Mouse (Mus musculus) midbrain, embryonic 12.5 days (tissue): ENCODE results near the gene Mrpl39. TPM values are rescaled to one million over a fixed set of nuclear protein-coding genes. Genes with fewer than 3 reads are reported as not detected.

Experiments used
- ATAC-seq: fragments of 200-750 bp; cut with Nextera tagmentation; 2 replicates; pipeline ENCODE4 v1.8.0; 2017; ENCODE audit warnings: low read depth, moderate TSS enrichment, moderate library complexity; ENCODE audit not compliant: low FRiP score
- H3K27ac ChIP-seq: fragments of 300-500 bp; sonication (generic); replicated peaks from 2 replicates; pipeline ENCODE4 v1.5.1; 2016; ENCODE audit warnings: mild to moderate bottlenecking
- H3K27me3 ChIP-seq: fragments of 300-500 bp; sonication (generic); 2 replicates; pipeline ENCODE4 v1.6.1; 2016; ENCODE audit warnings: mild to moderate bottlenecking
- H3K36me3 ChIP-seq: fragments of 300-500 bp; sonication (generic); 2 replicates; pipeline ENCODE4 v1.6.1; 2016
- H3K4me1 ChIP-seq: fragments of 300-500 bp; sonication (generic); 2 replicates; pipeline ENCODE4 v1.6.1; 2016
- H3K4me2 ChIP-seq: fragments of 300-500 bp; sonication (generic); replicated peaks from 2 replicates; pipeline ENCODE4 v1.6.1; 2016; ENCODE audit warnings: mild to moderate bottlenecking, moderate library complexity
- H3K4me3 ChIP-seq: fragments of 300-500 bp; sonication (generic); 2 replicates; pipeline ENCODE4 v1.5.1; 2016; ENCODE audit warnings: mild to moderate bottlenecking
- H3K9ac ChIP-seq: fragments of 300-500 bp; sonication (generic); replicated peaks from 2 replicates; pipeline ENCODE4 v1.6.1; 2016; ENCODE audit warnings: mild to moderate bottlenecking, moderate library complexity
- H3K9me3 ChIP-seq: fragments of 300-500 bp; sonication (generic); 2 replicates; pipeline ENCODE4 v1.6.1; 2016; ENCODE audit warnings: mild to moderate bottlenecking
- WGBS: fragments of 180-500 bp; shearing (Covaris S2); methylation state at CpG from one replicate; pipeline ENCODE4 v1.1.7; 2016; 5-methylcytosine and 5-hydroxymethylcytosine counted together
- polyA plus RNA-seq: library from polyadenylated mRNA; unstranded; fragments of >200 nt; fragmentation: Nextera tagmentation; extraction: Ambion mirVana; gene quantifications from 2 replicates; pipeline ENCODE4 v1.2.1, GENCODE M21; 2016

The Mrpl39 gene
- polyA plus RNA-seq, 1 experiment from 2014 or later = 51.3 TPM

- WGBS = 90% methylated on average over 2 of the region's 2 CpGs
- no peak overlapping the region for H3K4me2 ChIP-seq
- peaks cover 63% of the 10 kb centered on the region for H3K36me3 ChIP-seq
- no peak overlapping the region for H3K9ac ChIP-seq
- H3K4me3 ChIP-seq = no peak overlapping the region
- H3K4me1 ChIP-seq = no peaks in the 10 kb centered on the region
- H3K9me3 ChIP-seq = no peaks in the 10 kb centered on the region
- ATAC-seq = no peak
- no peak overlapping the region for H3K27ac ChIP-seq
- H3K27me3 ChIP-seq = no peaks in the 10 kb centered on the region
These were observed 14.9 kb downstream of the Mrpl39 start for GRCm38 (mm10) chr16:84720670-84721069.

DNA sequence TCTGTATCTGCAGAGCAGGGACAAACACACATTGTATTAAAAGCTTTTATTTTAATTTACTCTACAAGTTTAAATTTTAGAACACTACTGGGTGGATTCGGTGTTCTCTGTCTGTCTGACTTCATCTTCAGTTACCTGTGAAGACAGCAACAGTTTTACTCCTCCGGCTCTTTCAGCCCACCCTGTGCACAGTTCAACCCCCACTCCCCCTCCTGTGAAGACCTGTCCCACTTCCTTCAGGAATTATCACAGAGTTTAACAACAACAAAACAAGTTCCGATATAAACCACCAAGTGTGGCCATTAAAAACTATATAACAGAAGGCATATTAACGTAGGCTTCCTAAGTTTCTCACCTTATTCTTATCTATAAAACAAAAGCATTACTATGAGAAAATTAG lies 17.3 kb downstream of the Mrpl39 start:
- H3K4me1 ChIP-seq = no peaks in the 10 kb centered on the region
- no peak overlapping the region for H3K27ac ChIP-seq
- 99% methylated on average over 4 of the region's 4 CpGs for WGBS
- no peaks in the 10 kb centered on the region for H3K9me3 ChIP-seq
- H3K27me3 ChIP-seq = no peaks in the 10 kb centered on the region
- peaks cover 41% of the 10 kb centered on the region for H3K36me3 ChIP-seq
- no peak for ATAC-seq
- no peak overlapping the region for H3K4me2 ChIP-seq
- no peak overlapping the region for H3K9ac ChIP-seq
- H3K4me3 ChIP-seq = no peak overlapping the region

DNA sequence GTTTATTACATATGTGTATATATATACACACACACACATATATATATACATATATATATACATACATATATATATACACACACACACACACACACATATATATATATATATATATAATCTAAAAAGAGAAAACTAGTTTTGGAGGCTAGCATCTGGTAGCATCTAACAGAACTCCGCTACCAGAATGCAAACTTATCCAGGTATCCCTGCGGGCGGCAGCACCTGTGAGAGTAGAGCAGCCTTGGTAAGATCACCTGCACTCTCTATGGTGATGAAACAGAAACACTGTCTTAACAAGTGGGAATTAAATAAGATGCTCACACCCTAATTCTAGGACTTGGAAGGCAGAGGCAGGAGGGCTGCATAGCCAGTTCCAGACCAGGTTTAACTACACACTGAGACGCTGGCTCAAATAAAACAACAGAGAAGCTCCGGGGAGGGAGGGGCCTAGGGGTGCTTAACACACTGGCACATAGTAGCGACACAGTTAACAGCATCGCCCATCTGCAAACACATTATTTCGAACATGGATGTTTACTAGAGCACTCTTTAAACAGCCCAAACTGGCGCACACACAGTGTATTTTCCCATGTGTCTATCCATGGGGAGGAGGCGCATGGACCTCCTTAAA lies 17.8 kb downstream of the Mrpl39 start:
- no peaks in the 10 kb centered on the region for H3K27me3 ChIP-seq
- H3K36me3 ChIP-seq = peaks cover 36% of the 10 kb centered on the region
- ATAC-seq = no peak
- no peak overlapping the region for H3K9ac ChIP-seq
- no peaks in the 10 kb centered on the region for H3K4me1 ChIP-seq
- H3K4me2 ChIP-seq = no peak overlapping the region
- no peaks in the 10 kb centered on the region for H3K9me3 ChIP-seq
- WGBS = 93% methylated on average over 10 of the region's 10 CpGs
- no peak overlapping the region for H3K27ac ChIP-seq
- H3K4me3 ChIP-seq = no peak overlapping the region

GRCm38 (mm10) chr16:84716724-84717617 lies 18.6 kb downstream of the Mrpl39 start:
- 93% methylated on average over 13 of the region's 13 CpGs for WGBS

DNA sequence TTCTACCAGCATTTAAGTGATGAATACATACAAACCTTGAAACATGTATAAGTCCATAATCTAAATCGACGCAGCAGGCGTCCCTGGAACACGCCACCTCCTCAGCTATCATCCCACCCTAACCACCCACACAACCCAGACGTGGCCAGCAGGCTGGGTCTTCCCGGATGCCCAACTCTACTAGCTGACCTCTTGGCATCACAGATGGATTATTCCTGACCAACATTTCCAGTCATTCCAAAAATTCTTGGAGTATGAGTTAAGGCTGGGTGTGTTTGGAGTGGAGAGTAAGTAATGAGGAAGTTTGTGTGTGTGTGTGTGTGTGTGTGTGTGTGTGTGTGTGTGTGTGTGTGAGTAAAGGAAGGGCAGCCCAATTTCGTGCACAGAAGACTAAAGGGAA lies 19.3 kb downstream of the Mrpl39 start:
- H3K36me3 ChIP-seq = peaks cover 20% of the 10 kb centered on the region
- H3K9me3 ChIP-seq = no peaks in the 10 kb centered on the region
- ATAC-seq = no peak
- H3K4me3 ChIP-seq = no peak overlapping the region
- no peak overlapping the region for H3K9ac ChIP-seq
- no peak overlapping the region for H3K27ac ChIP-seq
- H3K4me2 ChIP-seq = no peak overlapping the region
- no peaks in the 10 kb centered on the region for H3K4me1 ChIP-seq
- WGBS = 90% methylated on average over 7 of the region's 7 CpGs
- no peaks in the 10 kb centered on the region for H3K27me3 ChIP-seq

More at GRCm38 (mm10) chr16:84716724-84717617, 18.6 kb downstream of the Mrpl39 start:
- no peak overlapping the region for H3K27ac ChIP-seq
- ATAC-seq = no peak
- H3K9me3 ChIP-seq = no peaks in the 10 kb centered on the region
- H3K4me3 ChIP-seq = no peak overlapping the region
- peaks cover 28% of the 10 kb centered on the region for H3K36me3 ChIP-seq
- H3K4me2 ChIP-seq = no peak overlapping the region
- H3K4me1 ChIP-seq = no peaks in the 10 kb centered on the region
- H3K27me3 ChIP-seq = no peaks in the 10 kb centered on the region
- no peak overlapping the region for H3K9ac ChIP-seq

GRCm38 (mm10) chr16:84714978-84715377 lies 20.6 kb downstream of the Mrpl39 start:
- ATAC-seq = no peak
- Histone ChIP-seq H3K9ac (no peak overlapping the region), H3K4me1 (no peaks in the 10 kb centered on the region), H3K27me3 (no peaks in the 10 kb centered on the region), H3K9me3 (no peaks in the 10 kb centered on the region), H3K36me3 (peaks cover 9% of the 10 kb centered on the region; the same call in 1 of the 2 replicates), H3K4me3 (no peak overlapping the region), H3K27ac (no peak overlapping the region), H3K4me2 (no peak overlapping the region)
- 94% methylated on average over 6 of the region's 6 CpGs for WGBS

DNA sequence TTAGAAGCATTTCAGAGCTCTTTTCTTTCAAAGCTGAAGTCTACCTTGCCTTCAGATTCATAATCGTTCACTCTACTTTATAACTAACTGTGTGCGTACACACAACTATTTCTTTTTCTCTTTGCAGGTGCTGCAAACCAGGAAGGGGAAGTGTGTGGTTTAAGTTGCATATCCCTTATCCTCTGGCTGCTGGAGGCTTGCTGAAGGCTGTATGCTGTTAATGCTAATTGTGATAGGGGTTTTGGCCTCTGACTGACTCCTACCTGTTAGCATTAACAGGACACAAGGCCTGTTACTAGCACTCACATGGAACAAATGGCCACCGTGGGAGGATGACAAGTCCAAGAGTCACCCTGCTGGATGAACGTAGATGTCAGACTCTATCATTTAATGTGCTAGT lies 21.6 kb downstream of the Mrpl39 start:
- no peak overlapping the region for H3K27ac ChIP-seq
- no peaks in the 10 kb centered on the region for H3K27me3 ChIP-seq
- no peaks in the 10 kb centered on the region for H3K4me1 ChIP-seq
- no peaks in the 10 kb centered on the region for H3K9me3 ChIP-seq
- no peak for ATAC-seq
- H3K36me3 ChIP-seq = peaks cover 9% of the 10 kb centered on the region; the same call in 1 of the 2 replicates
- no peak overlapping the region for H3K4me2 ChIP-seq
- 91% methylated on average over 4 of the region's 4 CpGs for WGBS
- no peak overlapping the region for H3K4me3 ChIP-seq
- no peak overlapping the region for H3K9ac ChIP-seq

DNA sequence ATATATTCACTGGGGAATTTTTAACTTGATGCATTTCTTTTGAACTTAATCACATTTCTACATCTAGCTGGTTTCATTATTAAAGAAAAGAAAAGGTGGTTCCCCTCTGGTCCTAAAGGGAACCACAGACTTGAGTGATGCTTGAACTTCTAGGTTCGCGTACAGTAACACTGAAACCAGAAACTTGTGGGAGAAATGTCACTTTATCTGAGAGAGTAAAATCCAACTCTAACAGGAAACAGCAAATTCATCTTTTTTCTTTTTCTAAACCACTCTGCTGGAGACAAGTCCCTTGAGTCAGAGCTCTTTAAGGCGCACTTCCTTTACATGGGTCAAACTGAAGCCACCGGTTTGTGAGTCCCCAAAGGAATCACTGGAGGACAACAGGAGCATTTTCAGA lies 22.4 kb downstream of the Mrpl39 start:
- Histone ChIP-seq H3K4me2 (no peak overlapping the region), H3K9ac (no peak overlapping the region), H3K27me3 (no peaks in the 10 kb centered on the region), H3K36me3 (peaks cover 4% of the 10 kb centered on the region; the same call in 1 of the 2 replicates), H3K4me3 (no peak overlapping the region), H3K27ac (no peak overlapping the region), H3K4me1 (no peaks in the 10 kb centered on the region), H3K9me3 (no peaks in the 10 kb centered on the region)
- no peak for ATAC-seq
- WGBS = 87% methylated on average over 4 of the region's 4 CpGs

DNA sequence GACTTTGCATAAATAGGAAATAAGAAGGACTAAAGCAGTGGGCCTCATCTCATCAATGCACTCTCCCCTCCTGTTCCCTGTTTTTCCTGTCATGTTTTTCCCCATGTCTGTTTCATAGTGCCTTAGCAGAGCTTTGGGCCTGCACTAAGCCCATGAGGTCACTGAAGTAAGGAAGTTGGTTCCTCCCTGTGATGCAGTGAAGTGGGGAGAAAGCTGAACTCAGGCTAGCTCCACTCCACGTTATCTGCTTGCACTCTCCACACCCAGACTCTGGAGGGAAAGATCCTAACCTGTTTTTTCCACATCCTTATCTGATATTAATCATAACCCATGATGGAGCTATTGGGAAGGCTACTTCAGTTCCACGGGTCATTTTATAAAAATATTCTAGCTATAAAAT lies 26.9 kb downstream of the Mrpl39 start:
- Histone ChIP-seq H3K9me3 (no peaks in the 10 kb centered on the region), H3K4me2 (no peak overlapping the region), H3K27me3 (peaks cover 10% of the 10 kb centered on the region; the same call in 1 of the 2 replicates), H3K4me3 (no peak overlapping the region), H3K27ac (no peak overlapping the region), H3K4me1 (no peaks in the 10 kb centered on the region), H3K9ac (no peak overlapping the region), H3K36me3 (no peaks in the 10 kb centered on the region)
- WGBS = 85% methylated on average over 2 of the region's 2 CpGs
- no peak for ATAC-seq

- H3K4me2 ChIP-seq = no peak overlapping the region
- no peak for ATAC-seq
- no peak overlapping the region for H3K4me3 ChIP-seq
- peaks cover 5% of the 10 kb centered on the region; the same call in 1 of the 2 replicates for H3K4me1 ChIP-seq
- H3K27me3 ChIP-seq = peaks cover 17% of the 10 kb centered on the region
- 72% methylated on average over 4 of the region's 4 CpGs for WGBS
- H3K9ac ChIP-seq = no peak overlapping the region
- H3K36me3 ChIP-seq = no peaks in the 10 kb centered on the region
- no peaks in the 10 kb centered on the region for H3K9me3 ChIP-seq
- no peak overlapping the region for H3K27ac ChIP-seq
These were observed 27.7 kb downstream of the Mrpl39 start for GRCm38 (mm10) chr16:84707802-84708201.

GRCm38 (mm10) chr16:84706571-84706970 lies 29.0 kb downstream of the Mrpl39 start:
- Histone ChIP-seq H3K9ac (no peak overlapping the region), H3K9me3 (no peaks in the 10 kb centered on the region), H3K4me2 (no peak overlapping the region), H3K27ac (no peak overlapping the region), H3K4me3 (no peak overlapping the region), H3K4me1 (peaks cover 7% of the 10 kb centered on the region; the same call in 1 of the 2 replicates), H3K27me3 (peaks cover 23% of the 10 kb centered on the region), H3K36me3 (no peaks in the 10 kb centered on the region)
- ATAC-seq = no peak
- WGBS = 86% methylated on average over 6 of the region's 6 CpGs

- Histone ChIP-seq H3K4me3 (no peak overlapping the region), H3K27ac (no peak overlapping the region), H3K9me3 (no peaks in the 10 kb centered on the region), H3K9ac (no peak overlapping the region), H3K36me3 (no peaks in the 10 kb centered on the region), H3K27me3 (peaks cover 23% of the 10 kb centered on the region), H3K4me1 (peaks cover 7% of the 10 kb centered on the region; the same call in 1 of the 2 replicates), H3K4me2 (no peak overlapping the region)
- WGBS = 82% methylated on average over 5 of the region's 5 CpGs
- ATAC-seq = no peak
These were observed 30.0 kb downstream of the Mrpl39 start for GRCm38 (mm10) chr16:84705507-84705906.
